Mouse (Mus musculus) kidney, embryonic 16.5 days (tissue): ENCODE data around the gene Cbfa2t3. TPM values are rescaled to one million over a fixed set of nuclear protein-coding genes. Genes with fewer than 3 reads are reported as not detected.
"Not testable (repeated sequence)": the region's sequence is repeated elsewhere in the genome, so short reads cannot be mapped to it uniquely, and the experiment has no call there.

Source experiments
- ATAC-seq: fragments of 200-750 bp; cut with Nextera tagmentation; 2 replicates; pipeline ENCODE4 v1.8.0; 2017; ENCODE audit warnings: moderate TSS enrichment; ENCODE audit not compliant: low FRiP score, low TSS enrichment
- H3K27ac ChIP-seq: fragments of 300-500 bp; sonication (generic); 2 replicates; pipeline ENCODE4 v1.5.1; 2014; ENCODE audit warnings: low read length
- H3K27me3 ChIP-seq: fragments of 300-500 bp; sonication (generic); 2 replicates; pipeline ENCODE4 v1.6.1; 2014; ENCODE audit warnings: low read length, control low read depth, mixed read lengths; ENCODE audit not compliant: insufficient read depth
- H3K36me3 ChIP-seq: fragments of 300-500 bp; sonication (generic); 2 replicates; pipeline ENCODE4 v1.6.1; 2014; ENCODE audit warnings: low read length, control low read depth, mixed read lengths; ENCODE audit not compliant: insufficient read depth
- H3K4me1 ChIP-seq: fragments of 300-500 bp; sonication (generic); 2 replicates; pipeline ENCODE4 v1.6.1; 2014; ENCODE audit warnings: low read length, control low read depth, mixed read lengths; ENCODE audit not compliant: insufficient read depth
- H3K4me2 ChIP-seq: fragments of 300-500 bp; sonication (generic); replicated peaks from 2 replicates; pipeline ENCODE4 v1.6.1; 2014; ENCODE audit warnings: low read depth, low read length
- H3K4me3 ChIP-seq: fragments of 300-500 bp; sonication (generic); 2 replicates; pipeline ENCODE4 v1.5.1; 2014; ENCODE audit warnings: mild to moderate bottlenecking, low read length
- H3K9ac ChIP-seq: fragments of 300-500 bp; sonication (generic); replicated peaks from 2 replicates; pipeline ENCODE4 v1.6.1; 2014; ENCODE audit warnings: low read length
- H3K9me3 ChIP-seq: fragments of 300-500 bp; sonication (generic); 2 replicates; pipeline ENCODE4 v1.6.1; 2016; ENCODE audit warnings: low read length, control low read depth
- WGBS: fragments of 180-500 bp; shearing (Covaris S2); extraction: QIAGEN DNeasy Blood & Tissue Kit; methylation state at CpG from one replicate; pipeline ENCODE4 v1.1.7; 2014; 5-methylcytosine and 5-hydroxymethylcytosine counted together
- polyA plus RNA-seq: library from polyadenylated mRNA; unstranded; fragments of >200 nt; fragmentation: Nextera tagmentation; extraction: Ambion mirVana; gene quantifications from 2 replicates; pipeline ENCODE4 v1.2.1, GENCODE M21; 2015

Gene Cbfa2t3
- polyA plus RNA-seq, 1 experiment from 2014 or later: 3.5 TPM

- no peaks in the 10 kb centered on the region for H3K27me3 ChIP-seq
- H3K9me3 ChIP-seq: no peaks in the 10 kb centered on the region
- H3K27ac ChIP-seq: no peak overlapping the region
- H3K4me3 ChIP-seq: no peak overlapping the region
- no peak overlapping the region for H3K4me2 ChIP-seq
- 89% methylated on average over 14 of the region's 14 CpGs for WGBS
- no peak overlapping the region for H3K9ac ChIP-seq
- H3K4me1 ChIP-seq: peaks cover 11% of the 10 kb centered on the region
- H3K36me3 ChIP-seq: 0 out of 2 replicates have a peak, but pooled peaks cover 3% of the 10 kb centered on the region
- ATAC-seq: no peak
Observed at GRCm38 (mm10) chr8:122633205-122633604, 65.7 kb downstream of the Cbfa2t3 start.

GRCm38 (mm10) chr8:122632134-122632533 is 66.8 kb downstream of the Cbfa2t3 start:
- H3K4me2 ChIP-seq, H3K36me3 ChIP-seq, H3K9ac ChIP-seq, H3K4me3 ChIP-seq, ATAC-seq, H3K9me3 ChIP-seq, H3K27me3 ChIP-seq, H3K27ac ChIP-seq: not testable (repeated sequence)
- H3K4me1 ChIP-seq: peaks cover 11% of the 10 kb centered on the region
- 71% methylated on average over 3 of the region's 3 CpGs for WGBS

- peak overlapping the region; percentile 31 for H3K4me2 ChIP-seq
Observed at GRCm38 (mm10) chr8:122630696-122631095, 68.2 kb downstream of the Cbfa2t3 start.

GRCm38 (mm10) chr8:122629388-122629787 is 69.5 kb downstream of the Cbfa2t3 start:
- Histone ChIP-seq H3K9me3 (no peaks in the 10 kb centered on the region), H3K4me2 (no peak overlapping the region), H3K9ac (no peak overlapping the region), H3K27me3 (no peaks in the 10 kb centered on the region), H3K4me3 (no peak overlapping the region), H3K27ac (no peak overlapping the region), H3K36me3 (0 out of 2 replicates have a peak, but pooled peaks cover 3% of the 10 kb centered on the region), H3K4me1 (peaks cover 5% of the 10 kb centered on the region; the same call in 1 of the 2 replicates)
- no peak for ATAC-seq
- WGBS: 37% methylated on average over 10 of the region's 10 CpGs

More at GRCm38 (mm10) chr8:122630696-122631095, 68.2 kb downstream of the Cbfa2t3 start:
- ATAC-seq: peak; percentile 43; the same call in 1 of the 2 replicates
- WGBS: 49% methylated on average over 22 of the region's 22 CpGs
- Histone ChIP-seq H3K27me3 (no peaks in the 10 kb centered on the region), H3K4me3 (no peak overlapping the region; the same call in 1 of the 2 replicates), H3K4me1 (peaks cover 11% of the 10 kb centered on the region), H3K9ac (no peak overlapping the region; the same call in 1 of the 2 replicates), H3K27ac (no peak overlapping the region), H3K36me3 (0 out of 2 replicates have a peak, but pooled peaks cover 3% of the 10 kb centered on the region), H3K9me3 (no peaks in the 10 kb centered on the region)

- no peak overlapping the region for H3K27ac ChIP-seq
- H3K9ac ChIP-seq: no peak overlapping the region
- H3K27me3 ChIP-seq: no peaks in the 10 kb centered on the region
- H3K4me2 ChIP-seq: no peak overlapping the region
- H3K4me1 ChIP-seq: peaks cover 5% of the 10 kb centered on the region; the same call in 1 of the 2 replicates
- 78% methylated on average over 2 of the region's 2 CpGs for WGBS
- H3K9me3 ChIP-seq: no peaks in the 10 kb centered on the region
- no peak overlapping the region for H3K4me3 ChIP-seq
- ATAC-seq: no peak
- no peaks in the 10 kb centered on the region for H3K36me3 ChIP-seq
Observed at GRCm38 (mm10) chr8:122626896-122627295, 72.0 kb downstream of the Cbfa2t3 start.

GRCm38 (mm10) chr8:122625811-122626210 is 73.1 kb downstream of the Cbfa2t3 start:
- peaks cover 13% of the 10 kb centered on the region for H3K4me1 ChIP-seq
- no peaks in the 10 kb centered on the region for H3K27me3 ChIP-seq
- 80% methylated on average over 9 of the region's 9 CpGs for WGBS
- H3K27ac ChIP-seq: no peak overlapping the region
- ATAC-seq: no peak
- H3K4me3 ChIP-seq: no peak overlapping the region
- no peaks in the 10 kb centered on the region for H3K36me3 ChIP-seq
- H3K4me2 ChIP-seq: no peak overlapping the region
- H3K9ac ChIP-seq: no peak overlapping the region
- no peaks in the 10 kb centered on the region for H3K9me3 ChIP-seq

- H3K4me3 ChIP-seq: no peak overlapping the region
- H3K27ac ChIP-seq: no peak overlapping the region
- no peaks in the 10 kb centered on the region for H3K27me3 ChIP-seq
- H3K36me3 ChIP-seq: no peaks in the 10 kb centered on the region
- peaks cover 20% of the 10 kb centered on the region for H3K4me1 ChIP-seq
- WGBS: 66% methylated on average over 5 of the region's 5 CpGs
- H3K4me2 ChIP-seq: no peak overlapping the region
- ATAC-seq: no peak
- H3K9ac ChIP-seq: no peak overlapping the region
- H3K9me3 ChIP-seq: no peaks in the 10 kb centered on the region
Observed at GRCm38 (mm10) chr8:122624653-122625052, 74.3 kb downstream of the Cbfa2t3 start.

GRCm38 (mm10) chr8:122623844-122624642 is 74.9 kb downstream of the Cbfa2t3 start:
- no peak overlapping the region for H3K27ac ChIP-seq
- H3K36me3 ChIP-seq: no peaks in the 10 kb centered on the region
- no peaks in the 10 kb centered on the region for H3K27me3 ChIP-seq
- H3K9me3 ChIP-seq: no peaks in the 10 kb centered on the region
- ATAC-seq: no peak
- H3K4me3 ChIP-seq: no peak overlapping the region
- 93% methylated on average over 17 of the region's 17 CpGs for WGBS
- H3K4me2 ChIP-seq: no peak overlapping the region
- H3K4me1 ChIP-seq: peaks cover 20% of the 10 kb centered on the region
- no peak overlapping the region for H3K9ac ChIP-seq

- Histone ChIP-seq H3K9ac (no peak within 1 kb of the TSS), H3K4me2 (no peak within 1 kb of the TSS), H3K36me3 (no peaks in the 10 kb centered on the region), H3K4me1 (peaks cover 25% of the 10 kb centered on the region), H3K9me3 (no peaks in the 10 kb centered on the region), H3K27ac (no peak within 1 kb of the TSS), H3K27me3 (no peaks in the 10 kb centered on the region), H3K4me3 (no peak within 1 kb of the TSS)
- ATAC-seq: no peak
- WGBS: 71% methylated on average over 6 of the region's 6 CpGs
Observed at GRCm38 (mm10) chr8:122622727-122623126, 76.2 kb downstream of the Cbfa2t3 start, which contains the start of gene Pabpn1l. TSS of gene Pabpn1l (minus strand) at chr8:122622739.

GRCm38 (mm10) chr8:122620446-122620845 is 78.5 kb downstream of the Cbfa2t3 start:
- no peak for ATAC-seq
- H3K4me2 ChIP-seq: no peak overlapping the region
- H3K27me3 ChIP-seq: no peaks in the 10 kb centered on the region
- no peaks in the 10 kb centered on the region for H3K9me3 ChIP-seq
- H3K4me1 ChIP-seq: peaks cover 25% of the 10 kb centered on the region
- no peak overlapping the region for H3K9ac ChIP-seq
- no peak overlapping the region for H3K27ac ChIP-seq
- no peaks in the 10 kb centered on the region for H3K36me3 ChIP-seq
- WGBS: 23% methylated on average over 5 of the region's 5 CpGs
- no peak overlapping the region for H3K4me3 ChIP-seq
